Mouse (Mus musculus) thymus, postnatal 4 days (tissue): ENCODE results near the gene Tmem182.

Experiments used
- DNase-seq: peaks from one replicate; pipeline ENCODE4 v3.0.0; 2021

Tmem182 gene

GRCm38 (mm10) chr1:40867651-40868050, 62.2 kb downstream of the Tmem182 start:
- DNase-seq: no peak

DNA sequence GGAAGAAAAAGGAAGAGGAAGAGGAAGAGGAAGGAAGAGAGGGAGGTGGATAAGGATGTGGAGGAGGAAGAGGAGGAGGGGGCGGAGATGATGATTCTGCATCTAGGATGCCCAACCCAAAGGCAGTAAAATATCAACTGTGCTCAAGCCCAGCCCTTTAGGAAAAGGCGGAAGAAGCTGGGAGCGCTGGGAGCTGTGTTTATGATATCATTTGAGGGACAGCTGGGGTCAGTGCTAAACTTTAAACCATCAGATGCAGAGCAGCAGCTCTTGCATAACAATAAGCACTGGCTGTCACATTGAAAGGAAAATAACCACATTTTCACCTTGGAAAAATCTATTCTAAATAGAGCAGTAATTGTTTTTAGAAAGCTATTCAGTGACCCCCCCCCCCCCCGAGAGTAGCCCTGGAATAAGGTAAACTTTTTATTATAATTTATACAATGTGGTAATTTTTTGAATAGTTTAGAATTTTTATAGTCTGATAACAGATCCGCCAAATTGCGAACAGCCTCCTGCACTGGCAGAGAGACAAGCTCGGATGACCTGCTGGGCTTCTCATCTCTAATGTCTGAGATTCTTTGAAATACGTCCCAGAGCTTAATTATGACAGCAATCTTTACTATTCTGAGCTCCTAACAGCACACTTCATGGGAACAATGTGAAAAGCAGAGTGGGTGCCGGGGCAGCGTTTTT, 68.5 kb downstream of the Tmem182 start:
- DNase-seq: no peak

GRCm38 (mm10) chr1:40874456-40875375, 69.3 kb downstream of the Tmem182 start:
- no peak for DNase-seq

DNA sequence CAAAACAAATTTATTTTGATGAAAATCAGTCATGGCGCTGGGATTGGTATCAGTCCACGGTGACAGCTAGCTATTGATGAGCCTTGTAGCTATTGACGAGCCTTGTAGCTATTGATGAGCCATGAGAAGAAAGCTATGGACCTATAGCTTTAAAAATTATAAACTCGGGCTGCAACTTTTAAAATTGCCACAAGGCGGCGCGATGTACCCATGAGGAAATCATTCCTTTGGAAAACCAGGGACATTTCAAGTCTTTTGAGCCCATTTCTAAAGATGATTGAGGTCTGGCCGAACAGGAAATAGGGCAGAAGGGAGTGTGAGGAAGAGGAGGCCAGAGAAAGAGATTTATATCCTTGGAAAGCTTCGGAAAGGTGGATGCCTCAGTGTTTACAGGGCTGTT, 73.7 kb downstream of the Tmem182 start:
- peak; percentile 27 for DNase-seq

GRCm38 (mm10) chr1:40879526-40879925, 74.1 kb downstream of the Tmem182 start:
- DNase-seq: no peak

DNA sequence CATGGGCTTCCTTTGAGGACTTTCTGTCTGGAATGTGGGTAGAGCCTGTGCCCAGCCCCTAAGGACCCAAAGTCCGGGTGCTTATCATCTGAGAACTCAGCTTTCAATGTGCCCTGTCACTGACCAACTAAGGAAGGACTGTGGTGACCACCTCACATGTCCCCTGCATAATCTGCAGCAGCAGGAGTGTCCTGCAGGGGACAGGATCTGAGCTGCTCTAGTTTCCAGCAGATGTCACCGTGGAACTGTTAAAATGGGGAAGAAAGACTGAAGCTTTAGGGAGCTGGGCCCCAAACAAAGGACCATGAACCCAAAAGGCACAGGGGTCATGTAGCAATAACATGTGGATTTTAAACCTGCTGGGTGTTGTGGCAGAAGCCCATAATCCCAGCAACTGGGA, 75.1 kb downstream of the Tmem182 start:
- DNase-seq: no peak

DNA sequence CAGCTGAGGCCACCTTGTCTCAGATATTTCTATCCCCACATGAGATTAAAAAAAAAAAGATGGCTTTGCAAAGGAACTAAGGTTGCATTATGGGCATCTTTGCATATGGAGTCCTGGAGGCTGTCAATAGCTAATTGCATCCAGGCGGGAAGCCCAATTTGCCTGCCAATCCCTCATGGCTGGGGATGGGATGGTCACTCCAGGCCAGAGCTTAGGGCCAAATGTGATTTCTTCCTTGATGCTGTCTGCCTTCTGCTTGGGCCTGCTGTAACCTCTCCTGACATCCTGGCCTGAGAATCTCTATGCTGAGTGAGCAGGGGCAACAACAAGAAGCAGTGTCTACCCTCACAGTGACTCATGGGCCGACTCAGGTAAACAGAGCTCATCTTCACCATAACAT, 78.5 kb downstream of the Tmem182 start:
- no peak for DNase-seq

DNA sequence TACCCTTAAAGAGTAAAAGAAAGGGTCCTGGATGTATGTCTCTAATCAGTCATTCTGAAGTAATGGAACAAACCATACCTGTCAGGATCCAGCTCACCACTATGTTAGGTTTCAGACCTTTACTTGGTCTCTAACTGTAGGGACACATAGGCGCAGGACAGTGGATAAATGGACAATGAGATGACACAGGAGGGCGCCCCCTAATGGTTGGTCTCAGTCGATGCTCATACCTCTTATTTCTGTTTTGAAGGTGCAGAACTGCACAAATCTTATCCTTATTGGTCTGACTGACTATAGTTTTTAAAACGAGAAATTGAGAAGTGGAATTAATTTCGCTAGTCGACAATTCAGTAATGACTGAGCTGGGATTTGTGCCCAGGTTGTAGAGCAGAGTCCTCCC, 79.5 kb downstream of the Tmem182 start:
- DNase-seq: peak; percentile 24

DNA sequence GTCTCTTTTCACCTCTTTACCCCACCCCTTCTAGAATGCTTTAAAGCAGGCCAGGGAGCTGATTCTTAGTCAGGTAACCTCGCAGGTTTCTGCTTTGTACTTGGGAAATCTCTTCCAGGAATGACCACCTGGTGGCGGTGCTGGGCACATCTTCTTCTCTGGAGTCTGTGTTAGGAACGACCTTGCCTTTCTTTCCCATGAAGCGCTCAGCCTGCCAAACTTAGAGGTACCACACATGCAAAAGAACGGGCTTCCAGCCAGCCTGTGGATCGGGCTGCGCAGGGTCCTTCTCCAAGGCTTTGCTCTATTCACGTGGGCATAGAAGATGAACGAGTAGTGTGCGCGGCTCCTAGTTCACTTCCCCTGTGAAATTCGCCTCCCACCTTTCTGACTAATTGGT, 82.3 kb downstream of the Tmem182 start:
- DNase-seq: peak; percentile 27

DNA sequence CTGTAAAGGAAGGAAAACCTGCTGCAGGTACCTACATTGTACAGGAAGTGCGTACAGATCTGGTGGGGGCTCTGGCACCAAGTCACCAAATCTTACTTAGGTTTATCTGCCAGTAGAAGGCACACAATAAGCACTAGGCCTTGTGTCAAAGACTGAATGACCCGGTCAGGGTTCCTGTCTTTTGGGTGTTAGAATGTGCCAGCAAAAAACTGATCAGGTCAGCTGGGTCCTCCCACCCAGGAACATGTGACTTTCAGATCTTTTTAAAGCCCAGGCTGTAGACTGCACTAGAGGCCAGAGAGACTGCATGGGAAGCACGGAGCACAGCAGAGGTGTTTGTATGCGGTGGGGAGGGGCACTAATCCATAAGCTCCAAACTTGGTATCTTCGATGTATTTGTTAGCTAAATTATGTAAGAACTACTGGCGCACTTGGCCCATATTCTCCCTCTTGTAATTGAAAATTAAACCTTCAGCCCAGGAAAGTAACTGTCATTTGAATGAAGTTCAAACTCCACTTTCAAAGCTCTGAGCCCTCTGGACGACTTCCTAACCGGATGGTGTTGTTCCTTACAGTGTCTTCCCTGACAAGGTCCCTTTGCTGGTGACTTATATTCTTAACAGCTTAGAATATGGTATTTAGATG, 83.1 kb downstream of the Tmem182 start:
- no peak for DNase-seq

- DNase-seq: no peak
Observed at GRCm38 (mm10) chr1:40889617-40890016, 84.2 kb downstream of the Tmem182 start.

DNA sequence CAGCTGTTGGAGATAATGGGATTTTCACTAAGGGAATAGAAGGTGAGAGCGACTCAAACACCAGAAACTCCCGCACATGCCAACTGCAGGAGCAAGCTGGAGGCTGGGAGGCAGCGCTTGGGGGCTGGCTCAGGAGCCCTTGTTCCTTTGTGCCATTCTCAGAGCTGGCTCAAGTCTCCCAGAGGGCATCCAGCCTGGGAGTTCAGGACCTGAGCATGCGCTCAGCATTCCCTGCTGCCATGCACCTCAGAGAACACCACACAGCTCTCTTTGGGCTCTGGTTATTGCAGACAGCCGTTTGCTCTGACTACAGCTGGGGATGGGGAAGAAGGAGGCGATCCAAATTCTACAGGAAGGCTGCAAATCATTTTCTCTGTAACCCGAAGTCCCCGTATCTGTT, 84.8 kb downstream of the Tmem182 start:
- DNase-seq: no peak

DNA sequence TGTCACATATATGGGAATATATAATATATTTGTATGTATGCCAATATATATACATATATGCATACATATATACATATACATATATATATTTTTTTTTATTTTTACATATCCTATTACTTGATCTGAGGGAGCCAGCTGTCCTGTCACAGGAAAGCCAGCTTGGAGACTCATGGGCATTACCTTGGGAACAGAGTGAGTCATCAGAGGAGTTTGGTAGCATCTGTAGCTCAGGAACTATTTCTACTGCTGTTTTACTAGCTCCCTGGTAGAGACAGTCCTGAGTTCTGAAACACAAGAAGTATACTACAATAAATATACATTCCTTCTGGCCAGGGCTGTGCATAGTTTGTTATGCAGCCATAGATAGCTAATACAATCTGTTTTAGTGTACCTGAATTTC, 98.3 kb downstream of the Tmem182 start:
- DNase-seq: no peak
